Comparison of ENCODE assay signal across 12 mouse cellular contexts in the genomic region with DNA sequence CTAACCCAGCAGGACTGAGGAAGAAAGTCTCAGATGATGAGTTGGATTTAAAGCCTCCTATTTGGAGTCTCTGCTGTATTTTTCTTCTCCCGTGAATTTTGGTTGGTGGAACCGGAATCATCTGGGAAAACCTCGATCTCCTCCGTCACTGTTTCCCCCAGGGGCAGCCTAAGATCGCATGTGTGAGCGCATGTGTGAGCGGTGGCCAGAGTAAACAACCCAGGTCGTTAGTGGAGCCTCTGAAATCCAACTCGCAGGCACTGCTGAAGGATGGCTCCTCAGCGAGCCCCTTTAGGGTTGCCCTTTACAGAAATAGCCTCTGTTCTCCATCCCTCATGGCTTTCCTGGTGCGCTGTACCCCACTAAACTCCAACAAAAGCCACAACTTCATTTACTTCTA. TPM values are rescaled to one million over a fixed set of nuclear protein-coding genes. Genes with fewer than 3 reads are reported as not detected.
DNase-seq lines count a peak whose midpoint lies in the region; ATAC-seq lines count a peak whose summit lies in the region.
"Had no signal": no experiment of that assay in that cellular context is flagged by ENCODE, and none has a peak within 500 bp of the region (broad histone marks: within the 10 kb centered on the region; RNA-seq: fewer than 3 reads in every experiment).

No protein-coding gene starts in this region.

- H3K4me2 ChIP-seq in heart, embryonic 12.5 days, result no peak overlapping the region; the same call in 1 of the 2 replicates
- no peak overlapping the region for H3K4me2 ChIP-seq in neural tube, embryonic 11.5 days (ENCODE audit: low read depth)
- no peak overlapping the region for H3K4me2 ChIP-seq in neural tube, embryonic 15.5 days
- no peak overlapping the region for H3K4me2 ChIP-seq in forebrain, embryonic 15.5 days (replicated peaks)

- H3K4me3 ChIP-seq in heart, embryonic 12.5 days, result no peak overlapping the region
- H3K4me3 ChIP-seq in neural tube, embryonic 11.5 days (ENCODE audit: low read depth, low read length), result no peak overlapping the region
- no peak overlapping the region for H3K4me3 ChIP-seq in neural tube, embryonic 15.5 days (replicated peaks)
- no peak overlapping the region for H3K4me3 ChIP-seq in forebrain, embryonic 15.5 days

- H3K27ac ChIP-seq in heart, embryonic 12.5 days (ENCODE audit: poor library complexity, severe bottlenecking), result no peak overlapping the region
- H3K27ac ChIP-seq in neural tube, embryonic 11.5 days (ENCODE audit: low read depth, low read length), result no peak overlapping the region
- H3K27ac ChIP-seq in neural tube, embryonic 15.5 days (replicated peaks), result no peak overlapping the region
- no peak overlapping the region for H3K27ac ChIP-seq in forebrain, embryonic 15.5 days (replicated peaks)

- whole genome bisulfite sequencing in heart, embryonic 12.5 days, result 59% methylated on average over 11 of the region's 11 CpGs
- 51% methylated on average over 11 of the region's 11 CpGs for WGBS in neural tube, embryonic 11.5 days
- 62% methylated on average over 11 of the region's 11 CpGs for WGBS in neural tube, embryonic 15.5 days
- WGBS in forebrain, embryonic 15.5 days, result 67% methylated on average over 11 of the region's 11 CpGs

- ATAC-seq in heart, embryonic 12.5 days (ENCODE audit: insufficient number of reproducible peaks, low FRiP score), result no peak
- ATAC-seq in neural tube, embryonic 11.5 days (ENCODE audit: insufficient read depth, low FRiP score, low TSS enrichment), result no peak
- ATAC-seq in neural tube, embryonic 15.5 days (ENCODE audit: low FRiP score), result no peak
- ATAC-seq in forebrain, embryonic 15.5 days (replicated peaks), result no peak
- ATAC-seq: Patski had no signal

- peaks cover 15% of the 10 kb centered on the region for H3K4me1 ChIP-seq in heart, embryonic 12.5 days (replicated peaks)
- H3K4me1 ChIP-seq in neural tube, embryonic 11.5 days (ENCODE audit: control insufficient read depth, insufficient read depth, low read length), result no peaks in the 10 kb centered on the region
- H3K4me1 ChIP-seq in neural tube, embryonic 15.5 days, result no peaks in the 10 kb centered on the region
- H3K4me1 ChIP-seq in forebrain, embryonic 15.5 days, result peaks cover 9% of the 10 kb centered on the region; the same call in 1 of the 2 replicates

- no peaks in the 10 kb centered on the region for H3K27me3 ChIP-seq in heart, embryonic 12.5 days (replicated peaks)
- no peaks in the 10 kb centered on the region for H3K27me3 ChIP-seq in neural tube, embryonic 11.5 days (ENCODE audit: control insufficient read depth, insufficient read depth, low read length)
- no peaks in the 10 kb centered on the region for H3K27me3 ChIP-seq in neural tube, embryonic 15.5 days (replicated peaks)
- H3K27me3 ChIP-seq in forebrain, embryonic 15.5 days, result no peaks in the 10 kb centered on the region
- H3K27me3 ChIP-seq: Patski had no signal

- H3K36me3 ChIP-seq in heart, embryonic 12.5 days, result peaks cover 10% of the 10 kb centered on the region
- H3K36me3 ChIP-seq in neural tube, embryonic 11.5 days (ENCODE audit: control insufficient read depth, insufficient read depth, low read length), result no peaks in the 10 kb centered on the region
- H3K36me3 ChIP-seq in neural tube, embryonic 15.5 days, result no peaks in the 10 kb centered on the region
- no peaks in the 10 kb centered on the region for H3K36me3 ChIP-seq in forebrain, embryonic 15.5 days

- no peak overlapping the region for H3K9ac ChIP-seq in heart, embryonic 12.5 days
- H3K9ac ChIP-seq in neural tube, embryonic 11.5 days (ENCODE audit: low read length), result no peak overlapping the region
- no peak overlapping the region for H3K9ac ChIP-seq in neural tube, embryonic 15.5 days (replicated peaks)
- H3K9ac ChIP-seq in forebrain, embryonic 15.5 days (replicated peaks), result no peak overlapping the region

- DNase-seq in heart, adult 18-20 months, result peak; percentile 49 to 59
- DNase-seq in neural tube, embryonic 11.5 days (ENCODE audit: low spot score), result peak; percentile 42
- DNase-seq in kidney, postnatal 10 days, result peak; percentile 64
- DNase-seq in layer of hippocampus, adult 18-20 months (ENCODE audit: low spot score in 2 of 2), result no peak
- DNase-seq in MN1 (ENCODE audit: low spot score), result no peak
- DNase-seq: cerebellum, adult 9-11 months; lung, postnatal 14 days; right cerebral cortex, adult 18-20 months had no signal

- peaks cover 5% of the 10 kb centered on the region; the same call in 1 of the 2 replicates for H3K9me3 ChIP-seq in heart, embryonic 12.5 days (replicated peaks)
- H3K9me3 ChIP-seq in neural tube, embryonic 11.5 days (ENCODE audit: control insufficient read depth, low read length), result peaks cover 4% of the 10 kb centered on the region; the same call in 1 of the 2 replicates
- H3K9me3 ChIP-seq in neural tube, embryonic 15.5 days (replicated peaks), result no peaks in the 10 kb centered on the region
- no peaks in the 10 kb centered on the region for H3K9me3 ChIP-seq in forebrain, embryonic 15.5 days

RNA-seq across cellular contexts. Expression of a gene that starts 37.2 kb away (rescaled TPM):
- total RNA-seq in heart, adult 18-20 months (2021), result 10 to 100 TPM; 11.0 to 13.3 TPM
- polyA plus RNA-seq in heart, embryonic 12.5 days (2016; fragmentation: Nextera tagmentation; extraction: Ambion mirVana), result 36.4 and 38.3 TPM in 2 replicates
- polyA plus RNA-seq in neural tube, embryonic 11.5 days (2014; fragmentation: Nextera tagmentation; extraction: Ambion mirVana), result 32.4 and 33.3 TPM in 2 replicates
- 13.5 and 17.0 TPM in 2 replicates for polyA plus RNA-seq in neural tube, embryonic 15.5 days (2015; fragmentation: Nextera tagmentation; extraction: Ambion mirVana)
- 10 to 100 TPM; 30.2 to 37.0 TPM for total RNA-seq in layer of hippocampus, adult 18-20 months (2021)
- polyA plus RNA-seq in forebrain, embryonic 15.5 days (2015; fragmentation: Nextera tagmentation; extraction: Ambion mirVana), result 12.2 and 12.3 TPM in 2 replicates

Comparison
In these comparisons a context has a peak if more than half of its experiments do, and no peak if none do; other contexts are left out.
1. DNase-seq: peak in heart, adult 18-20 months (2 of 2), neural tube, embryonic 11.5 days (single experiment) and kidney, postnatal 10 days (single experiment); none in layer of hippocampus, adult 18-20 months (0 of 2) and MN1 (single experiment).